Mouse (Mus musculus) hindbrain, embryonic 11.5 days (tissue): Measurements from ENCODE around the gene Agr2. TPM values are rescaled to one million over a fixed set of nuclear protein-coding genes. Genes with fewer than 3 reads are reported as not detected.

Experiments
- ATAC-seq: fragments of 200-750 bp; cut with Nextera tagmentation; 2 replicates; pipeline ENCODE4 v1.8.0; 2017; ENCODE audit warnings: mild to moderate bottlenecking, moderate TSS enrichment, moderate library complexity; ENCODE audit not compliant: low FRiP score
- DNase-seq: peaks from one replicate; pipeline ENCODE4 v3.0.0-alpha.2; 2015; ENCODE audit warnings: low spot score
- H3K27ac ChIP-seq: fragments of 300-500 bp; sonication (generic); 2 replicates; pipeline ENCODE4 v1.5.1; 2014; ENCODE audit warnings: mild to moderate bottlenecking, low read depth, low read length
- H3K27me3 ChIP-seq: fragments of 300-500 bp; sonication (generic); 2 replicates; pipeline ENCODE4 v1.6.1; 2014; ENCODE audit warnings: mild to moderate bottlenecking, low read length, moderate library complexity, mixed read lengths; ENCODE audit not compliant: control insufficient read depth, insufficient read depth
- H3K36me3 ChIP-seq: fragments of 300-500 bp; sonication (generic); 2 replicates; pipeline ENCODE4 v1.6.1; 2014; ENCODE audit warnings: mild to moderate bottlenecking, low read length, moderate library complexity, mixed read lengths; ENCODE audit not compliant: control insufficient read depth, insufficient read depth
- H3K4me1 ChIP-seq: fragments of 300-500 bp; sonication (generic); replicated peaks from 2 replicates; pipeline ENCODE4 v1.6.1; 2014; ENCODE audit warnings: low read length, mixed read lengths; ENCODE audit not compliant: control insufficient read depth, insufficient read depth
- H3K4me2 ChIP-seq: fragments of 300-500 bp; sonication (generic); replicated peaks from 2 replicates; pipeline ENCODE4 v1.6.1; 2014; ENCODE audit warnings: mild to moderate bottlenecking, low read depth, low read length
- H3K4me3 ChIP-seq: fragments of 300-500 bp; sonication (generic); 2 replicates; pipeline ENCODE4 v1.5.1; 2014; ENCODE audit warnings: low read depth, low read length
- H3K9ac ChIP-seq: fragments of 300-500 bp; sonication (generic); 2 replicates; pipeline ENCODE4 v1.6.1; 2014; ENCODE audit warnings: low read depth, low read length
- H3K9me3 ChIP-seq: fragments of 300-500 bp; sonication (generic); 2 replicates; pipeline ENCODE4 v1.6.1; 2016; ENCODE audit warnings: low read length; ENCODE audit not compliant: control insufficient read depth
- WGBS: fragments of 180-500 bp; shearing (Covaris S2); extraction: QIAGEN DNeasy Blood & Tissue Kit; methylation state at CpG from one replicate; pipeline ENCODE4 v1.1.7; 2014; 5-methylcytosine and 5-hydroxymethylcytosine counted together
- polyA plus RNA-seq: library from polyadenylated mRNA; unstranded; fragments of >200 nt; fragmentation: Nextera tagmentation; extraction: Ambion mirVana; gene quantifications from 2 replicates; pipeline ENCODE4 v1.2.1, GENCODE M21; 2014

Gene Agr2
- polyA plus RNA-seq = not detected in 2 replicates

DNA sequence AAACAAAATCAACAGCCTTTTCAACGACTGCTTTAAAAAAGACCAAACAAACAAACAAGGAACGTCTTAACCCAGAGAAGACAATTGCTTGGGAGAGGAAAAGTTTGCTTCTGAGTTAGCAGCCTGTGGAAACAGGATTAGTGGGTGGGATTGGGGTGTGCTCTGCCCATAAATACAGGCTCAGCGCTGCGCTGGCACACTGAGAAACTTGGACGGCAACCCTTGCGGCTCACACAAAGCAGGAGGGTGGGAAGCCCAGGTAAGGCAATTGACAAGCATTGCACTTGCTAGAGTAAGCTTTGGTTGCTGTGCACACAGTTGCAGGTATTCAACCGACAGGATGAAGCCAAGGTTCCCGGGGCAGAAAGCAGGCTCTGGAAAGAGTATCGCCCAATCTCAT, at the start of gene Agr2:
Gene Agr2 (plus strand): TSS at position 197 of the 400 bp plus-strand sequence.
- WGBS = 72% methylated on average over 9 of the region's 9 CpGs

GRCm38 (mm10) chr12:35951757-35952156, 41.0 kb upstream of the Agr2 start:
- 78% methylated on average over 1 of the region's 1 CpGs for WGBS
- H3K27ac ChIP-seq = no peak overlapping the region
- H3K4me3 ChIP-seq = no peak overlapping the region
- ATAC-seq (no peak), DNase-seq (no peak)
- H3K27me3 ChIP-seq = no peaks in the 10 kb centered on the region
- no peak overlapping the region for H3K9ac ChIP-seq
- H3K9me3 ChIP-seq = no peaks in the 10 kb centered on the region
- no peaks in the 10 kb centered on the region for H3K4me1 ChIP-seq
- no peaks in the 10 kb centered on the region for H3K36me3 ChIP-seq
- no peak overlapping the region for H3K4me2 ChIP-seq

More for the DNA sequence above, at the start of gene Agr2:
- H3K36me3 ChIP-seq = no peaks in the 10 kb centered on the region
- no peak within 1 kb of the TSS for H3K4me2 ChIP-seq
- no peaks in the 10 kb centered on the region for H3K27me3 ChIP-seq
- H3K4me3 ChIP-seq = no peak within 1 kb of the TSS
- no peak for DNase-seq
- H3K9me3 ChIP-seq = no peaks in the 10 kb centered on the region
- H3K4me1 ChIP-seq = no peaks in the 10 kb centered on the region; the same call in 1 of the 2 replicates
- no peak for ATAC-seq
- H3K9ac ChIP-seq = no peak within 1 kb of the TSS
- no peak within 1 kb of the TSS for H3K27ac ChIP-seq

DNA sequence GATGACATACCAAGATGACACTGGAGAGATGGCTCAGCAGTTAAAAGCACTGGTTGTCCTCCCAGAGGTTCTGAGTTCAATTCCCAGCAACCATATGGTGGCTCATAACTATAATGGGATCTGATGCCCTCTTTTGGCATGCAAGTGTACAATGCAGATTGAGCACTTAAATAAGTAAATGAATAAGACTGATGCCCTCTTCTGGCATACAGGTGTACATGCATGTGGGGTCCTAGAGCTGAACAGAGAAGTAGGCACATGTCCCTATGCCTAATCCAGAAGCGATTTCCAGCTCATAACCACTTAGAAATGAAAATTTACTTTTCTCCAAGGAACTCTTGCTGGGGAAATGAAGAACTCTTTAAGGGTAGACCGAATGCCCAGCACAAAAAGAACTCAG, 35.5 kb upstream of the Agr2 start:
- 82% methylated on average over 2 of the region's 2 CpGs for WGBS
- no peak for ATAC-seq

DNA sequence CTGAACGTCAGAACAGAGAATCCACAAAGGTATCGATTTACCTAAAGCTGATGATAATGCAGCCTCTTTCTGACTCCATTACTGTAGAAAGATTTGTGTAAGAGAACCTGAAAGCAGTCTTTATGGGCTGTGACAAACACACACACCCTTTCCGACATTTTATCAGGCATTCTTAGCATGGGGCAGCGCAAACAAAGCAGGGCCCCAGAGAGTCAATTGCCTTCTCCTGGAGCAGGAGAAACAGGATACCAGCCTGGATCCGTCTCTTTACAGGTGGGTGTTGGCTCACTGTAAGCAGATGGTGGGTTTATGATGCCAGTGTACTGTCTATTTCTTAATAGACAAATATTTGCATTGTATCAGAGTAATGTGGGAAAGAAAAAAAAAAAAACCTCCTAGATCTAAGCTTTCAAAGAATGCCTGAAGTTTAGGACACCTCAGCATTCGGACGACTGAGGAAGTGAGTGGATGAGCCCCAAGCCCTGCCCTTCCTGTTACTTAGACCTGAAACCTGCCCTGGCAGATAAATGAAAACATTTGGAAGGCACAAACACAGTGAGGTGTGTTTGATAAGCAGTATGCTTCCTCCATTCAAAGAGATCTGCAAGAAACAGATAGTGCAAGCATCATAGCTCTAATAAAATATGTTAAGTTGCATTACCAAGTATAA, 26.5 kb upstream of the Agr2 start:
- Histone ChIP-seq H3K36me3 (no peaks in the 10 kb centered on the region), H3K27me3 (no peaks in the 10 kb centered on the region), H3K9ac (no peak overlapping the region), H3K4me3 (no peak overlapping the region), H3K4me1 (no peaks in the 10 kb centered on the region), H3K27ac (no peak overlapping the region), H3K9me3 (no peaks in the 10 kb centered on the region), H3K4me2 (no peak overlapping the region)
- DNase-seq = no peak
- ATAC-seq = no peak
- 59% methylated on average over 7 of the region's 7 CpGs for whole genome bisulfite sequencing

More for the DNA sequence above, 35.5 kb upstream of the Agr2 start:
- Histone ChIP-seq H3K4me1 (no peaks in the 10 kb centered on the region), H3K27me3 (no peaks in the 10 kb centered on the region), H3K9me3 (no peaks in the 10 kb centered on the region), H3K36me3 (no peaks in the 10 kb centered on the region), H3K9ac (no peak overlapping the region), H3K4me2 (no peak overlapping the region), H3K4me3 (no peak overlapping the region), H3K27ac (no peak overlapping the region)
- DNase-seq = no peak

GRCm38 (mm10) chr12:35966768-35967141, 26.0 kb upstream of the Agr2 start:
- WGBS = 81% methylated on average over 7 of the region's 7 CpGs
- ATAC-seq = no peak

GRCm38 (mm10) chr12:35975898-35976297, 16.8 kb upstream of the Agr2 start:
- H3K9ac ChIP-seq = no peak overlapping the region
- H3K4me3 ChIP-seq = no peak overlapping the region
- no peaks in the 10 kb centered on the region for H3K27me3 ChIP-seq
- no peak overlapping the region for H3K27ac ChIP-seq
- no peak for DNase-seq
- 72% methylated on average over 3 of the region's 3 CpGs for WGBS
- no peak overlapping the region for H3K4me2 ChIP-seq
- no peak for ATAC-seq
- no peaks in the 10 kb centered on the region for H3K4me1 ChIP-seq
- no peaks in the 10 kb centered on the region for H3K9me3 ChIP-seq
- H3K36me3 ChIP-seq = no peaks in the 10 kb centered on the region

More at GRCm38 (mm10) chr12:35966768-35967141, 26.0 kb upstream of the Agr2 start:
- Histone ChIP-seq H3K4me3 (no peak overlapping the region), H3K27me3 (no peaks in the 10 kb centered on the region), H3K9ac (no peak overlapping the region), H3K27ac (no peak overlapping the region), H3K9me3 (no peaks in the 10 kb centered on the region), H3K36me3 (no peaks in the 10 kb centered on the region), H3K4me2 (no peak overlapping the region), H3K4me1 (no peaks in the 10 kb centered on the region)
- DNase-seq = no peak

DNA sequence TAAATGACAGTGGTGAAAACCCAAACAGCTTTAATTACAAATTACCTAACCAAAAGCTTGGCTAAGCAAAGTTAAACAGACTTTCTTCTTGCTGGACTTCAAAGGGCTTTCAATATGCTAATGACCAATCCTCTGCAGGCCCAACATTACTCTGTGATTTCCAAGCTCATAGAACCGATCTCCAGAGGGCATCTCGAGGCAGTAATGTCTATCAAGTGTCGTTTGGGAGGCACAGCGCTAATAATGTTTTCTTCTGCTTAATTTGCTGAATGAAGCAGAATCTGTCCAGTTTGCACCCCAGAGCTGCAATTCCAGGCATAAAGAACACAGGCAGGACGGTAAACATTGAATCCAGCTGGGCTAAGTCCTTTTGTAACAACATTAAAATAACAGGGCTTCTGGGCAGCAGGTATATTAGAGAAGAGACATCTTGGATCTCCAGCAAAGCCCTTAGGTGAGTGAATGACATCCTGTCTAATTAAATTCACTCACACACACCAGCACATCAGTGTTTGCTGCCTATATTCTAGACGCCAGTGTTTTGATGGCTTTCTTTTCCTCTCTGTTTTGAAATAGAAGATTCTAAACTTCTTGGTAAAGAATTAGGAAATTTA, 15.0 kb upstream of the Agr2 start:
- 54% methylated on average over 6 of the region's 6 CpGs for WGBS
- H3K4me2 ChIP-seq = no peak overlapping the region
- no peaks in the 10 kb centered on the region; the same call in 1 of the 2 replicates for H3K4me1 ChIP-seq
- H3K4me3 ChIP-seq = no peak overlapping the region
- H3K27ac ChIP-seq = no peak overlapping the region
- no peaks in the 10 kb centered on the region for H3K27me3 ChIP-seq
- no peaks in the 10 kb centered on the region for H3K36me3 ChIP-seq
- H3K9ac ChIP-seq = no peak overlapping the region
- DNase-seq (no peak), ATAC-seq (no peak)
- no peaks in the 10 kb centered on the region for H3K9me3 ChIP-seq

GRCm38 (mm10) chr12:35979625-35980024, 13.1 kb upstream of the Agr2 start:
- Histone ChIP-seq H3K4me3 (no peak overlapping the region), H3K27me3 (no peaks in the 10 kb centered on the region), H3K4me1 (no peaks in the 10 kb centered on the region; the same call in 1 of the 2 replicates), H3K4me2 (no peak overlapping the region), H3K9ac (no peak overlapping the region), H3K36me3 (no peaks in the 10 kb centered on the region), H3K27ac (no peak overlapping the region), H3K9me3 (no peaks in the 10 kb centered on the region)
- 89% methylated on average over 5 of the region's 5 CpGs for WGBS
- DNase-seq (no peak), ATAC-seq (no peak)
